Mouse (Mus musculus): ENCODE measurements around the gene Gm32717. TPM values are rescaled to one million over a fixed set of nuclear protein-coding genes. Genes with fewer than 3 reads are reported as not detected.

Gm32717 gene
- total RNA-seq (2023), result 0.64 TPM

DNA sequence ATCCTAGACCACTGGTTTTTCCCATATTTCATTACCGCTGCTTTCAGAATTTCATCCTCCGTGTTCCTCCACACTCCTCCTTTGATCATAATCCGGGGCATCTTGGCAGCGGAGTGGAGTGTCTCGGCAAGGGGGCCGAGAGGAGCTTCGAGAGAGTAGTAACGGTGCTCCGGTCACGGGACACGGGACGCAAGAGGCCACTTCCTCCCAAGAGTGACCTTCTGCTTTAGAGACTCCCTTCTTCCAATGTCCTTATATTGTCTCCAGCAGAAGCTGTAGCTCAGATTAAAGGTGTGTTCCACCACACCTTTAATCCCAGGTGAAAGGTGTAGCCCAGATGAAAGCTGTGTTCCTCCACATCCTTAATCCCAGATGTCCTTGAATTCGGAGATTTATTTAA is at the start of gene Gm32717:
TSS of gene Gm32717 (minus strand) at position 101 of the 400 bp plus-strand sequence.

GRCm38 (mm10) chr10:118258388-118258787 is 17.8 kb upstream of the Gm32717 start, which contains the start of gene Gm32802:
Gene Gm32802, plus strand, starts transcription at chr10:118258688.

DNA sequence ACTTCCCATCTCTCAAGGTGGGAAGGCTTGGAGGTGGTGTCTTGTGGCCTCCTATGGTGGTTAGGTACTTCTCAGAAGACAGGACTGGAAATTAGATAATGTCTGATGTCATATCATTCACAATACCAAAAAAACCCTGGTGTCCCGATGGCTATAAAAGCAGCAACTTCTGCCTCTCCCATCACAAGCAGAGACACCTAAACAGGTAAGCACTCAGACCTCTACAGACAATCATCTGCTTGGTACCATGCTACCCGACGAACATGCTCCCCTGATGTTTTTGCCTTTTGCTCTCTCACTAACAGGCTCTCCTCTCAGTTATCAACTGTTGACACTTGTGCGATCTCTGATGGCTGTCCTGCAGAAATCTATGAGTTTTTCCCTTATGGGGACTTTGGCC is 35.9 kb downstream of the Gm32717 start, which contains the start of gene Il22:
TSS of gene Il22 (plus strand) at position 301 of the 400 bp plus-strand sequence.

Other genes with a start within 250 kb of the Gm32717 start
- gene Mdm1, start 99.0 kb downstream of the Gm32717 start, total RNA-seq (2023), result 10.8 TPM
- not detected for gene Il22, start 35.8 kb downstream of the Gm32717 start, total RNA-seq (2023)
- gene Gm32802, start 17.9 kb upstream of the Gm32717 start, total RNA-seq (2023), result 0.64 TPM
- not detected for gene Iltifb, start 54.3 kb upstream of the Gm32717 start, total RNA-seq (2023)
- gene Gm9040, start 86.2 kb upstream of the Gm32717 start, total RNA-seq (2023), result not detected
- not detected for gene Gm9044, start 91.6 kb upstream of the Gm32717 start, total RNA-seq (2023)
- not detected for gene Gm9045, start 97.1 kb upstream of the Gm32717 start, total RNA-seq (2023)
- not detected for gene Gm9046, start 102.5 kb upstream of the Gm32717 start, total RNA-seq (2023)
- gene Gm9048, start 107.9 kb upstream of the Gm32717 start, total RNA-seq (2023), result not detected
- gene Gm9049, start 113.3 kb upstream of the Gm32717 start, total RNA-seq (2023), result not detected
- 2.1 TPM for gene Ifng, start 200.3 kb upstream of the Gm32717 start, total RNA-seq (2023)